8 mouse cellular contexts compared by ENCODE assay signal in the genomic region with DNA sequence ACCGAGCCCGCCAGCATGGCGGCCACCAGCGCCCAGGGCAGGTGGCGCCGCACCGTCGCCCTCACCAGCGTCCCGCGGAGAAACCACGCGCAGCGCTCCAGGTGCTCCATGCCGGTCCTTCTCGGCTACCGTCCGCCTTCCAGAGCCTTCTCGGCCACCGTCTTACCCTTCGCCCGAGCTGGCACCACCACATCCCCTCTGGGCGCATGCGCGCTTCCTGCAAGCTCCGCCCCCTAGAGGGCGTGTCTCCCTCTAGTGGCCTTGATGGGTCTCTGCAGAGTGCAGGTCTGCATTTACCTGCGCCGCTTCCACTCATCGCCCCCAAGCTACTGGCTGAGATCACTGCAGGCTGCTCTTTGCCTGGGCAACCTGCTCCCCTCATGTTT. TPM values are rescaled to one million over a fixed set of nuclear protein-coding genes. Genes with fewer than 3 reads are reported as not detected.
DNase-seq lines count a peak whose midpoint lies in the region; ATAC-seq and TF ChIP-seq lines count a peak whose summit lies in the region.

TSS of gene Fitm2 (minus strand) at position 164 of the 386 bp plus-strand sequence.

- H3K36me3 ChIP-seq in MEL (ENCODE audit: control insufficient read depth in 1 of 2, insufficient read depth in 2 of 2, low read length in 2 of 2): peaks cover 0 to 5% of the 10 kb centered on the region in 2 experiments; a peak in 1 of 4 replicates
- peaks cover 9% of the 10 kb centered on the region for H3K36me3 ChIP-seq in lung, embryonic 16.5 days (ENCODE audit: control insufficient read depth, insufficient read depth, low read length)

- peak; percentile 97 for DNase-seq in MEL (ENCODE audit: low read depth, low spot score)
- DNase-seq in cerebellum, adult 2 months: peak; percentile 96 to 99
- peak; percentile 99 for DNase-seq in forelimb bud, embryonic 11.5 days (ENCODE audit: low read depth, low spot score)
- peak; percentile 89 for DNase-seq in layer of hippocampus, adult 9-10 months (ENCODE audit: low spot score)
- peak; percentile 95 for DNase-seq in ovary, postnatal 10 days (ENCODE audit: low spot score)
- peak; percentile 94 to 96 for DNase-seq in thymus, postnatal 10 days (ENCODE audit: low spot score in 2 of 2)

- peak; percentile 27 for TF ChIP-seq RAD21 in MEL (IDR thresholded peaks at IDR 0.05; ENCODE audit: low read depth, low read length)

- peaks cover 0 to 2% of the 10 kb centered on the region in 2 experiments; a peak in 2 of 4 replicates for H3K27me3 ChIP-seq in MEL (ENCODE audit: control insufficient read depth in 1 of 2, insufficient read depth in 2 of 2, low read length in 2 of 2)
- no peaks in the 10 kb centered on the region for H3K27me3 ChIP-seq in cerebellum, adult 2 months (ENCODE audit: control insufficient read depth, insufficient read depth, low read length)
- H3K27me3 ChIP-seq in lung, embryonic 16.5 days (ENCODE audit: control insufficient read depth, insufficient read depth, low read depth, low read length): no peaks in the 10 kb centered on the region

- peak within 1 kb of the TSS; percentile 80 to 81 for H3K4me3 ChIP-seq in MEL (ENCODE audit: control insufficient read depth in 1 of 2, insufficient read depth in 1 of 2, low read depth in 2 of 2, low read length in 2 of 2)
- peak within 1 kb of the TSS; percentile 90 for H3K4me3 ChIP-seq in cerebellum, adult 2 months (replicated peaks; ENCODE audit: insufficient read depth, low read depth, low read length)
- peak within 1 kb of the TSS; percentile 85 for H3K4me3 ChIP-seq in lung, embryonic 16.5 days (ENCODE audit: low read length)

- H3K27ac ChIP-seq in MEL (ENCODE audit: control insufficient read depth, low read depth, low read length): peak within 1 kb of the TSS; percentile 34
- peak within 1 kb of the TSS; percentile 72 for H3K27ac ChIP-seq in cerebellum, adult 2 months (ENCODE audit: insufficient read depth, low read length)
- no peak within 1 kb of the TSS; the same call in 1 of the 2 replicates for H3K27ac ChIP-seq in lung, embryonic 16.5 days (ENCODE audit: low read length)

- H3K79me2 ChIP-seq in MEL (ENCODE audit: control insufficient read depth, insufficient read depth, low read length, poor library complexity): peaks cover 4% of the 10 kb centered on the region

- H3K9ac ChIP-seq in MEL (ENCODE audit: control insufficient read depth, low read depth, low read length, poor library complexity, severe bottlenecking): peak within 1 kb of the TSS; percentile 83
- H3K9ac ChIP-seq in lung, embryonic 16.5 days (ENCODE audit: low read length): peak within 1 kb of the TSS; percentile 80

- peak within 1 kb of the TSS; percentile 78 for H3K4me2 ChIP-seq in lung, embryonic 16.5 days (ENCODE audit: low read depth, low read length)

- 1% methylated on average over 30 of the region's 30 CpGs for WGBS in cerebellum, adult 2 months
- under 1% methylated on average over 20 of the region's 30 CpGs for WGBS in lung, embryonic 16.5 days

- no peaks in the 10 kb centered on the region for H3K9me3 ChIP-seq in MEL (replicated peaks; ENCODE audit: insufficient read depth, low read length)
- no peaks in the 10 kb centered on the region for H3K9me3 ChIP-seq in lung, embryonic 16.5 days (ENCODE audit: control insufficient read depth, low read length)

- TF ChIP-seq CTCF in MEL (IDR thresholded peaks at IDR 0.05 in 2 of 3, conservative IDR thresholded peaks at IDR 0.05 in 1 of 3; ENCODE audit: control insufficient read depth in 1 of 3, insufficient read depth in 1 of 3, low read depth in 2 of 3, low read length in 3 of 3, poor library complexity in 1 of 3, severe bottlenecking in 1 of 3): peak; percentile 82 to 99 (median 86)
- peak; percentile 100 for TF ChIP-seq CTCF in cerebellum, adult 2 months (IDR thresholded peaks at IDR 0.05; ENCODE audit: borderline replicate concordance, insufficient read depth, low read depth, low read length)

- peak in 1 of 2 experiments; percentile 45; a peak in 1 of 4 replicates for TF ChIP-seq EP300 in MEL (IDR thresholded peaks at IDR 0.05; ENCODE audit: low read depth in 1 of 2, low read length in 2 of 2)

- TF ChIP-seq POLR2A in MEL (IDR thresholded peaks at IDR 0.05; ENCODE audit: control insufficient read depth in 1 of 2, insufficient read depth in 1 of 2, low read depth in 1 of 2, low read length in 2 of 2, poor library complexity in 1 of 2): peak; percentile 64 to 88; a peak in 3 of 4 replicates
- peak; percentile 58; the same call in 1 of the 2 replicates for TF ChIP-seq POLR2A in cerebellum, adult 2 months (IDR thresholded peaks at IDR 0.05; ENCODE audit: borderline replicate concordance, insufficient read depth, low read length)

- peak; percentile 94 to 97 for ATAC-seq in hematopoietic stem cell, adult 5-6 weeks (replicated peaks in 1 of 2; ENCODE audit: insufficient read depth in 1 of 2, low FRiP score in 2 of 2, low TSS enrichment in 1 of 2, low read depth in 1 of 2, poor library complexity in 2 of 2, severe bottlenecking in 2 of 2)
- ATAC-seq in lung, embryonic 16.5 days (ENCODE audit: low read depth): peak; percentile 96

- H3K4me1 ChIP-seq in MEL (ENCODE audit: control insufficient read depth in 1 of 2, insufficient read depth in 2 of 2, low read length in 2 of 2): peaks cover 0 to 7% of the 10 kb centered on the region in 2 experiments; a peak in 2 of 4 replicates
- H3K4me1 ChIP-seq in cerebellum, adult 2 months (ENCODE audit: control insufficient read depth, insufficient read depth, low read length): peaks cover 2% of the 10 kb centered on the region; the same call in 1 of the 2 replicates
- peaks cover 8% of the 10 kb centered on the region; the same call in 1 of the 2 replicates for H3K4me1 ChIP-seq in lung, embryonic 16.5 days (replicated peaks; ENCODE audit: control insufficient read depth, insufficient read depth, low read length)

TF ChIP-seq in MEL, 35 proteins besides CTCF, POLR2A, EP300 and RAD21:
- TF ChIP-seq ZMIZ1 (IDR thresholded peaks at IDR 0.05; ENCODE audit: low read depth, low read length) (no peak), UBTF (IDR thresholded peaks at IDR 0.05; ENCODE audit: borderline replicate concordance, insufficient read depth, low read depth, low read length) (no peak), MYB (IDR thresholded peaks at IDR 0.05; ENCODE audit: low read depth, low read length) (no peak), ZNF384 (IDR thresholded peaks at IDR 0.05; ENCODE audit: low read depth, low read length) (no peak), NELFE (IDR thresholded peaks at IDR 0.05; ENCODE audit: low read depth, low read length) (peak; percentile 81), NRF1 (IDR thresholded peaks at IDR 0.05; ENCODE audit: insufficient read depth, low read depth, low read length, poor library complexity, severe bottlenecking) (peak; percentile 89), RCOR1 (IDR thresholded peaks at IDR 0.05; ENCODE audit: low read depth, low read length) (peak; percentile 33; the same call in 1 of the 2 replicates), MAX (IDR thresholded peaks at IDR 0.05; ENCODE audit: low read length) (peak; percentile 86), POLR2AphosphoS2 (IDR thresholded peaks at IDR 0.05; ENCODE audit: low read length) (no peak), ZKSCAN1 (IDR thresholded peaks at IDR 0.05; ENCODE audit: low read depth, low read length) (no peak), TBP (IDR thresholded peaks at IDR 0.05; ENCODE audit: low read depth, low read length) (peak; percentile 55; the same call in 1 of the 2 replicates), ETS1 (IDR thresholded peaks at IDR 0.05; ENCODE audit: low read depth, low read length) (peak; percentile 8; the same call in 1 of the 2 replicates), HCFC1 (IDR thresholded peaks at IDR 0.05; ENCODE audit: low read depth, low read length) (peak; percentile 89), SIN3A (IDR thresholded peaks at IDR 0.05; ENCODE audit: low read length) (peak; percentile 93), GATA1 (IDR thresholded peaks at IDR 0.05; ENCODE audit: low read depth, low read length) (no peak), MYC (IDR thresholded peaks at IDR 0.05; ENCODE audit: low read depth, low read length) (peak; percentile 88; the same call in 1 of the 2 replicates), JUND (IDR thresholded peaks at IDR 0.05; ENCODE audit: low read depth, low read length) (no peak), MEF2A (IDR thresholded peaks at IDR 0.05; ENCODE audit: extremely low read depth, insufficient replicate concordance, low read depth, low read length, poor library complexity, severe bottlenecking) (no peak), ELF1 (IDR thresholded peaks at IDR 0.05; ENCODE audit: low read depth, low read length) (peak; percentile 72), TAL1 (IDR thresholded peaks at IDR 0.05; ENCODE audit: low read length) (no peak), ZC3H11A (IDR thresholded peaks at IDR 0.05; ENCODE audit: low read depth, low read length) (no peak; the same call in 1 of the 2 replicates), TCF12 (IDR thresholded peaks at IDR 0.05; ENCODE audit: low read depth, low read length) (peak; percentile 52), MAZ (IDR thresholded peaks at IDR 0.05; ENCODE audit: low read depth, low read length) (peak; percentile 75), GABPA (IDR thresholded peaks at IDR 0.05; ENCODE audit: low read depth, low read length) (no peak), CHD2 (IDR thresholded peaks at IDR 0.05; ENCODE audit: low read length) (no peak), BHLHE40 (IDR thresholded peaks at IDR 0.05; ENCODE audit: borderline replicate concordance, low read depth, low read length) (no peak), KAT2A (conservative IDR thresholded peaks at IDR 0.05; ENCODE audit: low read depth, low read length) (no peak; the same call in 1 of the 2 replicates), E2F4 (IDR thresholded peaks at IDR 0.05; ENCODE audit: borderline replicate concordance, low read depth, low read length) (0 out of 2 replicates have a peak, but pooled peaks have one; percentile 4), USF1 (IDR thresholded peaks at IDR 0.05; ENCODE audit: low read depth, low read length) (no peak), SMC3 (IDR thresholded peaks at IDR 0.05; ENCODE audit: low read depth, low read length) (peak; percentile 54), MXI1 (IDR thresholded peaks at IDR 0.05; ENCODE audit: low read depth, low read length) (peak; percentile 95), CHD1 (IDR thresholded peaks at IDR 0.05; ENCODE audit: low read depth, low read length) (no peak), MAFK (IDR thresholded peaks at IDR 0.05; ENCODE audit: borderline replicate concordance, low read depth, low read length) (no peak)

RNA-seq across cellular contexts. Expression of gene Fitm2, which starts in this region (rescaled TPM):
- total RNA-seq in MEL (2012; rRNA removed): 7.6 and 10.6 TPM in 2 replicates
- 10 to 100 TPM in 1 of 2 experiments, 1 to 10 TPM in 1; 6.6 to 60.9 TPM for polyA plus RNA-seq in MEL (2012; ENCODE audit: insufficient read depth in 1 of 2, insufficient read length in 2 of 2, low read depth in 1 of 2, low replicate concordance in 2 of 2, missing spikeins in 1 of 2)
- 20.2 and 21.5 TPM in 2 replicates for polyA plus RNA-seq in cerebellum, adult 2 months (2012; rRNA removed)
- total RNA-seq in hematopoietic stem cell, adult 5-6 weeks (2017): 4.3 and 5.0 TPM in 2 replicates
- 9.5 and 9.9 TPM in 2 replicates for polyA plus RNA-seq in lung, embryonic 16.5 days (2015; fragmentation: Nextera tagmentation; extraction: Ambion mirVana)
